Mouse (Mus musculus) erythroblast, embryonic 14.5 days (primary cell): ENCODE measurements around the gene Sacm1l.

ENCODE experiments used
- GATA1 ChIP-seq: IDR thresholded peaks from 2 replicates; pipeline ENCODE4 v1.6.1; 2012; ENCODE audit warnings: low read length, inconsistent platforms, mixed read lengths
- TAL1 ChIP-seq: IDR thresholded peaks from 3 replicates; pipeline ENCODE4 v1.6.1; 2012; ENCODE audit warnings: low read length, inconsistent platforms, mixed read lengths

DNA sequence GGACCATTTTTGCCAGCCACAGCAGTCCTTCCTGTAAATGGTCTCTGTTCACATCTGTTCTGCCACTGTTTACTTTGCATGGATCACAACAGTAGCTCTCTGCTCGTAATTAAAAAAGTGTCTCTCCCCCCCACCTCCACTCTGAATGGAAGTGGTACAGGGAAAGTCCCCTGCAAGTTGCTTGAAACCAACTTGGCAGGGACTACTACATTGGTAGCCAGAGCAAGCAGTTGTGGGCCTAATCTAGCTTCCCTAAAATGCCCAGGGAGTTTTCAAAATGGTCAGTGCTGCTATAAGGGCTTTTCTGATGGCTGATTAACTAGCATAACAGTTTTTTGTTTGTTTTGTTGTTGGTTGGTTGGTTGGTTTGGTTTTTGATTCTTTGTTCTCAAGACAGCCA is 9.5 kb downstream of the Sacm1l start:
- TF ChIP-seq GATA1 (no peak), TAL1 (no peak)
